Mouse (Mus musculus): Measurements from ENCODE around the gene Smg6.

DNA sequence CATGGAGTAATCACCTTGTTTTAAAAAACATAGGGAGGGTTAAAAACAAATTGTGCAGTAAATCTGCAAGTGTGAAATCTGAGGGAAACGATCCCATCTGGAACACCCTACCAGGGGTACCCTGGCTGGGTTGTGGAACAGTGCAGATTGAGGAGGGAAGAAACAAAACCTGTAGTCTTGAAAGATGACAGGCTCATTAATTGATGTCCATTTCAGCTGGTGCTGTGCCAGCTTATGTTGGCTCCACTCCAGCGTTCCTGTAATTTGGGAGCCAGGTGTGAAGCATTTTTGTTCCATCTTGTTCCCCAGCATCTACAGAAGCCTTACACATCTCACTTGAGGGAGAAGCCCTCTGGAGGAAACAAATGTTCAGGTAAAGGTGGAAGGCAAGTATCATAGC, 153.0 kb downstream of the Smg6 start:
- TF ChIP-seq CTCF (IDR thresholded peaks at IDR 0.05; ENCODE audit: extremely low read depth, insufficient read length, insufficient replicate concordance, low read depth, low read length) (no peak), POLR2A (IDR thresholded peaks at IDR 0.05; ENCODE audit: low read depth, low read length) (no peak)
